In the genomic region with DNA sequence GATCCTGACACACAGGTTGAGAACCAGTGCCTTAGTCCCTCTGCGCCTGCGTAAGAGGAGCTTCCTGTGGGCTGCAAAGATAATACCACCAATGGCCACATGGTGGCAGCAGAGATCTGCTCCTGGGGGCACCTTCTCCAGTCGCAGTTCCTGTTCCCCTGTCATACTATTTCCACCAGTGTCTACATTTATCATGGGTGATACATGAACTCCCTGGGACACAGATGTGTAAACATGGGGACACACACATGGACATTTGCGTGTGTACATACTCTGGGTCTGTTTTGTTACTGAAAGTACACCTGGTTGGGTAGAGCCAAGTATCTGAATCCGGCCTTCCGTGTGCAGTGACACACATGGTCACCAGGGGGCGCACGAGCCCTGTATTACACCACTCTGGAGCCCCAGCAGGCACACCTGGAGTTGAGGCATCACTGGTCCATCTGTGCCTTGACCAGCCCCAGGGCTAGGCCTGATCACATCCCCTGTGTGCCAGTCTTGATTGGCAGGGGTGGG, we compare ENCODE assay signal across 8 mouse cellular contexts. TPM values are rescaled to one million over a fixed set of nuclear protein-coding genes. Genes with fewer than 3 reads are reported as not detected.
DNase-seq lines count a peak whose midpoint lies in the region; ATAC-seq and TF ChIP-seq lines count a peak whose summit lies in the region.

No protein-coding gene starts in this region.

- dilution Hi-C loops in CH12.LX (cut with MboI; ENCODE audit: extremely low pct_ligation_motif_present, extremely low pct_unique_long_range_greater_than_20kb, low sequenced_read_pairs) = no loop called here

- peaks cover 39 to 61% of the 10 kb centered on the region in 2 experiments for H3K4me1 ChIP-seq in CH12.LX (ENCODE audit: control insufficient read depth in 1 of 2, insufficient read depth in 2 of 2)
- H3K4me1 ChIP-seq in forebrain, embryonic 15.5 days = no peaks in the 10 kb centered on the region
- H3K4me1 ChIP-seq in liver, embryonic 16.5 days (ENCODE audit: control insufficient read depth, low read depth, low read length) = no peaks in the 10 kb centered on the region; the same call in 1 of the 2 replicates
- H3K4me1 ChIP-seq in neural tube, embryonic 12.5 days = no peaks in the 10 kb centered on the region
- H3K4me1 ChIP-seq in stomach, postnatal 0 days (replicated peaks; ENCODE audit: control insufficient read depth, insufficient read depth) = no peaks in the 10 kb centered on the region

- H3K36me3 ChIP-seq in CH12.LX (replicated peaks in 1 of 2; ENCODE audit: control insufficient read depth in 1 of 2, insufficient read depth in 1 of 2, low read length in 1 of 2) = no peaks in the 10 kb centered on the region
- H3K36me3 ChIP-seq in forebrain, embryonic 15.5 days = no peaks in the 10 kb centered on the region
- H3K36me3 ChIP-seq in liver, embryonic 16.5 days (ENCODE audit: control insufficient read depth, insufficient read depth) = no peaks in the 10 kb centered on the region
- H3K36me3 ChIP-seq in neural tube, embryonic 12.5 days = no peaks in the 10 kb centered on the region
- no peaks in the 10 kb centered on the region for H3K36me3 ChIP-seq in stomach, postnatal 0 days (ENCODE audit: control insufficient read depth, insufficient read depth, low read length)

- DNase-seq in CH12.LX (ENCODE audit: extremely low read depth) = peak; percentile 97
- peak; percentile 88 for DNase-seq in c-Kit-positive CD71-positive TER-119-positive erythroid progenitor cells, embryonic 14.5 days (ENCODE audit: low spot score)
- peak; percentile 89 to 96 for DNase-seq in heart, postnatal 14 days
- DNase-seq in large intestine, adult 2 months (ENCODE audit: low read depth, low spot score) = peak; percentile 57
- peak; percentile 93 for DNase-seq in stomach, postnatal 0 days (ENCODE audit: low spot score)

- TF ChIP-seq CTCF in CH12.LX (conservative IDR thresholded peaks at IDR 0.05 in 1 of 2, IDR thresholded peaks at IDR 0.05 in 1 of 2; ENCODE audit: low read depth in 2 of 2, low read length in 2 of 2) = peak; percentile 83 to 99
- TF ChIP-seq CTCF in stomach, postnatal 0 days (IDR thresholded peaks at IDR 0.05; ENCODE audit: low read depth) = peak; percentile 86

- no peaks in the 10 kb centered on the region for H3K9me3 ChIP-seq in CH12.LX (replicated peaks; ENCODE audit: low read length)
- H3K9me3 ChIP-seq in forebrain, embryonic 15.5 days = no peaks in the 10 kb centered on the region
- H3K9me3 ChIP-seq in liver, embryonic 16.5 days (replicated peaks; ENCODE audit: control insufficient read depth, low read length) = no peaks in the 10 kb centered on the region
- H3K9me3 ChIP-seq in neural tube, embryonic 12.5 days = no peaks in the 10 kb centered on the region
- H3K9me3 ChIP-seq in stomach, postnatal 0 days (ENCODE audit: control insufficient read depth, low read length) = no peaks in the 10 kb centered on the region

- peak; percentile 62 for TF ChIP-seq EP300 in CH12.LX (IDR thresholded peaks at IDR 0.05; ENCODE audit: low read length)
- TF ChIP-seq EP300 in stomach, postnatal 0 days (optimal IDR thresholded peaks at IDR 0.05) = no peak

- no peak overlapping the region for H3K9ac ChIP-seq in CH12.LX (ENCODE audit: insufficient read depth, low read depth)
- no peak overlapping the region for H3K9ac ChIP-seq in forebrain, embryonic 15.5 days (replicated peaks)
- no peak overlapping the region for H3K9ac ChIP-seq in liver, embryonic 16.5 days (ENCODE audit: low read depth, low read length)
- H3K9ac ChIP-seq in neural tube, embryonic 12.5 days = no peak overlapping the region
- no peak overlapping the region for H3K9ac ChIP-seq in stomach, postnatal 0 days (ENCODE audit: low read length)

- H3K79me2 ChIP-seq in CH12.LX (replicated peaks; ENCODE audit: control insufficient read depth, extremely low read depth, insufficient read depth, poor library complexity, severe bottlenecking) = no peaks in the 10 kb centered on the region

- peak overlapping the region; percentile 59 for H3K4me2 ChIP-seq in CH12.LX (ENCODE audit: insufficient read depth, low read depth, poor library complexity, severe bottlenecking)
- H3K4me2 ChIP-seq in forebrain, embryonic 15.5 days (replicated peaks) = no peak overlapping the region
- H3K4me2 ChIP-seq in liver, embryonic 16.5 days (ENCODE audit: low read depth, low read length) = no peak overlapping the region
- H3K4me2 ChIP-seq in neural tube, embryonic 12.5 days (replicated peaks) = no peak overlapping the region
- H3K4me2 ChIP-seq in stomach, postnatal 0 days (replicated peaks; ENCODE audit: low read depth) = 0 out of 2 replicates have a peak overlapping the region, but pooled peaks have one; percentile 20

- peak overlapping the region; percentile 85 for H3K27ac ChIP-seq in CH12.LX (ENCODE audit: insufficient read depth, low read depth)
- no peak overlapping the region for H3K27ac ChIP-seq in forebrain, embryonic 15.5 days (replicated peaks)
- H3K27ac ChIP-seq in liver, embryonic 16.5 days (ENCODE audit: low read length) = no peak overlapping the region
- no peak overlapping the region for H3K27ac ChIP-seq in neural tube, embryonic 12.5 days
- H3K27ac ChIP-seq in stomach, postnatal 0 days (replicated peaks) = no peak overlapping the region

- peak; percentile 44; the same call in 1 of the 2 replicates for TF ChIP-seq POLR2A in CH12.LX (IDR thresholded peaks at IDR 0.05; ENCODE audit: low read depth, low read length)

- no peaks in the 10 kb centered on the region for H3K27me3 ChIP-seq in CH12.LX (replicated peaks)
- no peaks in the 10 kb centered on the region for H3K27me3 ChIP-seq in forebrain, embryonic 15.5 days
- no peaks in the 10 kb centered on the region for H3K27me3 ChIP-seq in liver, embryonic 16.5 days (ENCODE audit: control insufficient read depth, insufficient read depth, low read depth, low read length)
- no peaks in the 10 kb centered on the region for H3K27me3 ChIP-seq in neural tube, embryonic 12.5 days (replicated peaks)
- H3K27me3 ChIP-seq in stomach, postnatal 0 days (ENCODE audit: control insufficient read depth, insufficient read depth, low read length) = no peaks in the 10 kb centered on the region

- ATAC-seq in forebrain, embryonic 15.5 days (replicated peaks) = peak; percentile 66
- ATAC-seq in liver, embryonic 16.5 days (ENCODE audit: low read depth) = peak; percentile 56
- peak; percentile 62 for ATAC-seq in neural tube, embryonic 12.5 days (ENCODE audit: low FRiP score, low read depth)
- ATAC-seq in stomach, postnatal 0 days (ENCODE audit: low FRiP score, low TSS enrichment) = peak; percentile 76

- intact Hi-C loops in heart, postnatal 14 days (cut with DNase I) = loop anchor here (5.0 to 10.0 kb wide), 3 partner anchors 265 to 393 kb away; partner anchors contain the start of gene Adam6b

- peak overlapping the region; percentile 14 to 34 (median 25) for H3K4me3 ChIP-seq in CH12.LX (replicated peaks in 1 of 3; ENCODE audit: low read depth in 2 of 3, low read length in 2 of 3, poor library complexity in 1 of 3)
- H3K4me3 ChIP-seq in forebrain, embryonic 15.5 days = no peak overlapping the region
- H3K4me3 ChIP-seq in liver, embryonic 16.5 days (ENCODE audit: low read depth, low read length) = no peak overlapping the region
- H3K4me3 ChIP-seq in neural tube, embryonic 12.5 days = no peak overlapping the region
- H3K4me3 ChIP-seq in stomach, postnatal 0 days (ENCODE audit: low read depth, low read length) = no peak overlapping the region

- TF ChIP-seq RAD21 in CH12.LX (IDR thresholded peaks at IDR 0.05; ENCODE audit: low read depth, low read length) = peak; percentile 77

- WGBS in forebrain, embryonic 15.5 days = 18% methylated on average over 8 of the region's 8 CpGs
- WGBS in large intestine, adult 2 months = 11% methylated on average over 8 of the region's 8 CpGs
- WGBS in liver, embryonic 16.5 days (ENCODE audit: insufficient replicate concordance) = 7% methylated on average over 8 of the region's 8 CpGs
- WGBS in neural tube, embryonic 12.5 days = 13% methylated on average over 8 of the region's 8 CpGs
- WGBS in stomach, postnatal 0 days = 12% methylated on average over 8 of the region's 8 CpGs

- in situ Hi-C loops in CH12.LX (cut with MboI; ENCODE audit: low pct_ligation_motif_present, low pct_unique_long_range_greater_than_20kb, low sequenced_read_pairs) = loop anchor here (5.0 to 25.0 kb wide), 4 partner anchors 35 to 1950 kb away; no protein-coding TSS in a partner anchor

TF ChIP-seq in CH12.LX, 34 proteins besides CTCF, POLR2A, EP300 and RAD21 (continues in another document):
- peak; percentile 91 for TF ChIP-seq MAX (IDR thresholded peaks at IDR 0.05; ENCODE audit: low read length)
- TF ChIP-seq USF1 (IDR thresholded peaks at IDR 0.05; ENCODE audit: low read depth, low read length) = no peak
- TF ChIP-seq BHLHE40 (IDR thresholded peaks at IDR 0.05; ENCODE audit: low read depth, low read length) = 0 out of 2 replicates have a peak, but pooled peaks have one; percentile 38
- TF ChIP-seq UBTF (IDR thresholded peaks at IDR 0.05; ENCODE audit: low read depth, low read length) = no peak
- no peak for TF ChIP-seq POLR2AphosphoS2 (IDR thresholded peaks at IDR 0.05; ENCODE audit: low read depth, low read length)
- TF ChIP-seq MAZ (IDR thresholded peaks at IDR 0.05; ENCODE audit: low read depth, low read length) = peak; percentile 79; the same call in 1 of the 2 replicates
- peak; percentile 59 for TF ChIP-seq HCFC1 (IDR thresholded peaks at IDR 0.05; ENCODE audit: low read depth, low read length)
- peak; percentile 46; the same call in 1 of the 2 replicates for TF ChIP-seq CHD2 (IDR thresholded peaks at IDR 0.05; ENCODE audit: low read length)
- TF ChIP-seq MXI1 (IDR thresholded peaks at IDR 0.05; ENCODE audit: low read depth, low read length) = peak; percentile 76; the same call in 1 of the 2 replicates
- TF ChIP-seq ZKSCAN1 (IDR thresholded peaks at IDR 0.05; ENCODE audit: borderline replicate concordance, low read depth, low read length) = no peak
- TF ChIP-seq MEF2A (IDR thresholded peaks at IDR 0.05; ENCODE audit: borderline replicate concordance, low read depth, low read length) = peak; percentile 84; the same call in 1 of the 2 replicates
- peak; percentile 46; the same call in 1 of the 2 replicates for TF ChIP-seq MYC (IDR thresholded peaks at IDR 0.05; ENCODE audit: low read depth, low read length)
- TF ChIP-seq CHD1 (IDR thresholded peaks at IDR 0.05; ENCODE audit: low read depth, low read length) = no peak

RNA-seq across cellular contexts. Expression of gene Tmem121, which starts 36.4 kb away (rescaled TPM):
- total RNA-seq in CH12.LX (2012; rRNA removed) (not detected in 2 replicates), CH12.LX (2014; rRNA removed) (not detected in 2 replicates)
- not detected in 2 replicates for polyA plus RNA-seq in CH12.LX (2012; ENCODE audit: insufficient read length, low read depth)
- 38.9 and 41.1 TPM in 2 replicates for polyA plus RNA-seq in forebrain, embryonic 15.5 days (2015; fragmentation: Nextera tagmentation; extraction: Ambion mirVana)
- total RNA-seq in heart, postnatal 14 days (2021) = under 1 TPM; 0.29 to 0.59 TPM
- polyA plus RNA-seq in large intestine, adult 2 months (2012; rRNA removed) = 0.88 and 1.3 TPM in 2 replicates
- polyA plus RNA-seq in liver, embryonic 16.5 days (2015; fragmentation: Nextera tagmentation; extraction: Ambion mirVana) = 0.36 and 0.39 TPM in 2 replicates
- polyA plus RNA-seq in neural tube, embryonic 12.5 days (2016; fragmentation: Nextera tagmentation; extraction: Ambion mirVana) = 23.5 and 28.0 TPM in 2 replicates
- polyA plus RNA-seq in stomach, postnatal 0 days (2015; fragmentation: Nextera tagmentation; extraction: Ambion mirVana) = 4.2 and 4.6 TPM in 2 replicates

Comparison
In these comparisons a context has a peak if more than half of its experiments do, and no peak if none do; other contexts are left out.
1. H3K4me2 ChIP-seq: peak in CH12.LX (single experiment) and stomach, postnatal 0 days (single experiment); none in forebrain, embryonic 15.5 days (single experiment), liver, embryonic 16.5 days (single experiment) and neural tube, embryonic 12.5 days (single experiment).
2. H3K4me3 ChIP-seq: peak in CH12.LX (3 of 3); none in forebrain, embryonic 15.5 days (single experiment), liver, embryonic 16.5 days (single experiment), neural tube, embryonic 12.5 days (single experiment) and stomach, postnatal 0 days (single experiment).
3. Peak in every context shown above with its lines, with median percentiles within 50 percentile points of each other: DNase-seq and ATAC-seq.